Mouse (Mus musculus) heart, embryonic 11.5 days (tissue): ENCODE results near the gene Pik3c2a. TPM values are rescaled to one million over a fixed set of nuclear protein-coding genes. Genes with fewer than 3 reads are reported as not detected.
"Not testable (repeated sequence)": the region's sequence is repeated elsewhere in the genome, so short reads cannot be mapped to it uniquely, and the experiment has no call there.

ENCODE experiments used
- ATAC-seq: fragments of 200-750 bp; cut with Nextera tagmentation; replicated peaks from 2 replicates; pipeline ENCODE4 v1.8.0; 2017; ENCODE audit warnings: moderate library complexity; ENCODE audit not compliant: insufficient number of reproducible peaks, low FRiP score, low TSS enrichment
- H3K27ac ChIP-seq: fragments of 300-500 bp; sonication (generic); 2 replicates; pipeline ENCODE4 v1.5.1; 2014; ENCODE audit warnings: mild to moderate bottlenecking, low read depth, low read length
- H3K27me3 ChIP-seq: fragments of 300-500 bp; sonication (generic); 2 replicates; pipeline ENCODE4 v1.6.1; 2014; ENCODE audit warnings: mild to moderate bottlenecking, low read length, mixed read lengths; ENCODE audit not compliant: control insufficient read depth, insufficient read depth
- H3K36me3 ChIP-seq: fragments of 300-500 bp; sonication (generic); 2 replicates; pipeline ENCODE4 v1.6.1; 2014; ENCODE audit warnings: mild to moderate bottlenecking, low read length, moderate library complexity, mixed read lengths; ENCODE audit not compliant: control insufficient read depth, insufficient read depth
- H3K4me1 ChIP-seq: fragments of 300-500 bp; sonication (generic); 2 replicates; pipeline ENCODE4 v1.6.1; 2014; ENCODE audit warnings: low read length; ENCODE audit not compliant: control insufficient read depth, insufficient read depth
- H3K4me2 ChIP-seq: fragments of 300-500 bp; sonication (generic); 2 replicates; pipeline ENCODE4 v1.6.1; 2014; ENCODE audit warnings: mild to moderate bottlenecking, moderate library complexity
- H3K4me3 ChIP-seq: fragments of 300-500 bp; sonication (generic); 2 replicates; pipeline ENCODE4 v1.5.1; 2014; ENCODE audit warnings: low read depth, low read length
- H3K9ac ChIP-seq: fragments of 300-500 bp; sonication (generic); 2 replicates; pipeline ENCODE4 v1.6.1; 2014; ENCODE audit warnings: mild to moderate bottlenecking, low read depth, low read length, moderate library complexity
- H3K9me3 ChIP-seq: fragments of 300-500 bp; sonication (generic); replicated peaks from 2 replicates; pipeline ENCODE4 v1.6.1; 2016; ENCODE audit warnings: low read length; ENCODE audit not compliant: control insufficient read depth
- WGBS: fragments of 180-500 bp; shearing (Covaris S2); extraction: QIAGEN DNeasy Blood & Tissue Kit; methylation state at CpG from one replicate; pipeline ENCODE4 v1.1.7; 2014; ENCODE audit not compliant: insufficient replicate concordance; 5-methylcytosine and 5-hydroxymethylcytosine counted together
- polyA plus RNA-seq: library from polyadenylated mRNA; unstranded; fragments of >200 nt; fragmentation: Nextera tagmentation; extraction: Ambion mirVana; gene quantifications from 2 replicates; pipeline ENCODE4 v1.2.1, GENCODE M21; 2014

The Pik3c2a gene
- polyA plus RNA-seq, 1 experiment from 2014 or later, result 29.5 TPM

- Histone ChIP-seq H3K4me1 (no peaks in the 10 kb centered on the region), H3K9ac (no peak overlapping the region), H3K4me3 (no peak overlapping the region), H3K9me3 (no peaks in the 10 kb centered on the region), H3K36me3 (no peaks in the 10 kb centered on the region), H3K27ac (no peak overlapping the region), H3K27me3 (no peaks in the 10 kb centered on the region), H3K4me2 (no peak overlapping the region)
- 23% methylated on average over 2 of the region's 2 CpGs for WGBS
- no peak for ATAC-seq
These were observed 12.3 kb downstream of the Pik3c2a start for GRCm38 (mm10) chr7:116430926-116431325.

- Histone ChIP-seq H3K36me3 (no peaks in the 10 kb centered on the region), H3K9me3 (no peaks in the 10 kb centered on the region), H3K4me2 (no peak overlapping the region), H3K4me3 (no peak overlapping the region), H3K9ac (no peak overlapping the region), H3K27ac (no peak overlapping the region), H3K4me1 (no peaks in the 10 kb centered on the region), H3K27me3 (no peaks in the 10 kb centered on the region)
- no peak for ATAC-seq
These were observed 16.0 kb downstream of the Pik3c2a start for GRCm38 (mm10) chr7:116427206-116427605.

GRCm38 (mm10) chr7:116425771-116426170, 17.5 kb downstream of the Pik3c2a start:
- WGBS, result 86% methylated on average over 6 of the region's 6 CpGs
- Histone ChIP-seq H3K4me2 (no peak overlapping the region), H3K4me1 (no peaks in the 10 kb centered on the region), H3K27me3 (no peaks in the 10 kb centered on the region), H3K27ac (no peak overlapping the region), H3K36me3 (no peaks in the 10 kb centered on the region), H3K9ac (no peak overlapping the region), H3K9me3 (no peaks in the 10 kb centered on the region), H3K4me3 (no peak overlapping the region)
- ATAC-seq, result no peak

- no peak for ATAC-seq
- Histone ChIP-seq H3K36me3 (0 out of 2 replicates have a peak, but pooled peaks cover 4% of the 10 kb centered on the region), H3K4me2 (no peak overlapping the region), H3K4me3 (no peak overlapping the region), H3K9me3 (no peaks in the 10 kb centered on the region), H3K27ac (no peak overlapping the region), H3K9ac (no peak overlapping the region), H3K27me3 (no peaks in the 10 kb centered on the region), H3K4me1 (no peaks in the 10 kb centered on the region)
These were observed 22.2 kb downstream of the Pik3c2a start for GRCm38 (mm10) chr7:116421081-116421480.

- Histone ChIP-seq H3K4me2 (no peak overlapping the region), H3K4me3 (no peak overlapping the region), H3K27ac (no peak overlapping the region), H3K27me3 (no peaks in the 10 kb centered on the region), H3K36me3 (no peaks in the 10 kb centered on the region), H3K9me3 (no peaks in the 10 kb centered on the region), H3K9ac (no peak overlapping the region), H3K4me1 (no peaks in the 10 kb centered on the region)
- WGBS, result 57% methylated on average over 1 of the region's 1 CpGs
- no peak for ATAC-seq
These were observed 33.8 kb downstream of the Pik3c2a start for GRCm38 (mm10) chr7:116409438-116409837.

GRCm38 (mm10) chr7:116392329-116392728, 50.9 kb downstream of the Pik3c2a start:
- Histone ChIP-seq H3K4me3 (no peak overlapping the region), H3K27me3 (no peaks in the 10 kb centered on the region), H3K4me2 (no peak overlapping the region), H3K4me1 (no peaks in the 10 kb centered on the region), H3K36me3 (no peaks in the 10 kb centered on the region), H3K9ac (no peak overlapping the region), H3K9me3 (no peaks in the 10 kb centered on the region), H3K27ac (no peak overlapping the region)
- WGBS, result 84% methylated on average over 3 of the region's 3 CpGs
- no peak for ATAC-seq

- not testable (repeated sequence) for H3K27ac ChIP-seq, H3K36me3 ChIP-seq, H3K4me2 ChIP-seq, H3K4me1 ChIP-seq, H3K27me3 ChIP-seq, H3K9me3 ChIP-seq, ATAC-seq, H3K9ac ChIP-seq, H3K4me3 ChIP-seq
- 91% methylated on average over 2 of the region's 2 CpGs for WGBS
These were observed 55.9 kb downstream of the Pik3c2a start for GRCm38 (mm10) chr7:116387389-116387788.

- ATAC-seq, H3K36me3 ChIP-seq, H3K9ac ChIP-seq, H3K4me3 ChIP-seq, H3K9me3 ChIP-seq, H3K4me2 ChIP-seq, H3K27me3 ChIP-seq, H3K27ac ChIP-seq, H3K4me1 ChIP-seq: not testable (repeated sequence)
- 87% methylated on average over 6 of the region's 6 CpGs for WGBS
These were observed 64.1 kb downstream of the Pik3c2a start for GRCm38 (mm10) chr7:116379181-116379580.

- H3K36me3 ChIP-seq, result 0 out of 2 replicates have a peak, but pooled peaks cover 5% of the 10 kb centered on the region
- H3K9ac ChIP-seq, result no peak overlapping the region
- no peaks in the 10 kb centered on the region for H3K27me3 ChIP-seq
- no peak overlapping the region for H3K4me2 ChIP-seq
- H3K4me3 ChIP-seq, result no peak overlapping the region
- no peaks in the 10 kb centered on the region for H3K4me1 ChIP-seq
- WGBS, result 90% methylated on average over 1 of the region's 1 CpGs
- no peak for ATAC-seq
- H3K9me3 ChIP-seq, result no peaks in the 10 kb centered on the region
- H3K27ac ChIP-seq, result no peak overlapping the region
These were observed 69.0 kb downstream of the Pik3c2a start for GRCm38 (mm10) chr7:116374284-116374683.
